8 mouse cellular contexts compared by ENCODE assay signal in genomic region chr6:12260325-12261076, GRCm38 (mm10).
DNase-seq lines count a peak whose midpoint lies in the region; ATAC-seq and TF ChIP-seq lines count a peak whose summit lies in the region.

No protein-coding gene starts in this region.

- no peak for DNase-seq in lung, adult 2 months
- no peak for DNase-seq in lung, adult 18-20 months
- peak; percentile 80 for DNase-seq in embryo, embryonic 10.5 days (ENCODE audit: low spot score)
- peak; percentile 69 for DNase-seq in hindbrain, embryonic 11.5 days (ENCODE audit: low spot score)
- DNase-seq in layer of hippocampus, adult 9-10 months (ENCODE audit: low spot score): peak; percentile 52
- peak; percentile 73 for DNase-seq in mesoderm, embryonic 11.5 days (ENCODE audit: low read depth, low spot score)
- DNase-seq in testis, postnatal 10 days (ENCODE audit: low spot score): peak; percentile 55

- TF ChIP-seq POLR2A in lung, adult 2 months (IDR thresholded peaks at IDR 0.05; ENCODE audit: borderline replicate concordance, extremely low read depth, low read depth, low read length): no peak

- no peaks in the 10 kb centered on the region for H3K36me3 ChIP-seq in hindbrain, embryonic 11.5 days (ENCODE audit: control insufficient read depth, insufficient read depth, low read length)

- H3K4me2 ChIP-seq in hindbrain, embryonic 11.5 days (replicated peaks; ENCODE audit: low read depth, low read length): no peak overlapping the region

- no peak overlapping the region for H3K4me3 ChIP-seq in lung, adult 2 months (replicated peaks; ENCODE audit: extremely low read depth, low read depth, low read length)
- H3K4me3 ChIP-seq in hindbrain, embryonic 11.5 days (ENCODE audit: low read depth, low read length): no peak overlapping the region

- no peaks in the 10 kb centered on the region for H3K27me3 ChIP-seq in hindbrain, embryonic 11.5 days (ENCODE audit: control insufficient read depth, insufficient read depth, low read length)

- peak overlapping the region; percentile 25; the same call in 1 of the 2 replicates for H3K9ac ChIP-seq in hindbrain, embryonic 11.5 days (ENCODE audit: low read depth, low read length)

- 40% methylated on average over 9 of the region's 9 CpGs for WGBS in lung, adult 2 months
- 34% methylated on average over 9 of the region's 9 CpGs for WGBS in hindbrain, embryonic 11.5 days

- TF ChIP-seq CTCF in lung, adult 2 months (IDR thresholded peaks at IDR 0.05; ENCODE audit: insufficient read depth, low read length): 0 out of 2 replicates have a peak, but pooled peaks have one; percentile 16

- no peaks in the 10 kb centered on the region for H3K4me1 ChIP-seq in lung, adult 2 months (ENCODE audit: control insufficient read depth, insufficient read depth, low read length)
- peaks cover 6% of the 10 kb centered on the region for H3K4me1 ChIP-seq in hindbrain, embryonic 11.5 days (replicated peaks; ENCODE audit: control insufficient read depth, insufficient read depth, low read length)

- H3K9me3 ChIP-seq in hindbrain, embryonic 11.5 days (ENCODE audit: control insufficient read depth, low read length): no peaks in the 10 kb centered on the region

- no peak overlapping the region for H3K27ac ChIP-seq in hindbrain, embryonic 11.5 days (ENCODE audit: low read depth, low read length)

- ATAC-seq in activated CD4-positive, CD25-positive, alpha-beta regulatory T cell, adult 4 months: peak; percentile 88
- ATAC-seq in hindbrain, embryonic 11.5 days (ENCODE audit: low FRiP score): peak; percentile 81

Comparison
In these comparisons a context has a peak if more than half of its experiments do, and no peak if none do; other contexts are left out.
1. DNase-seq: peak in embryo, embryonic 10.5 days (single experiment), hindbrain, embryonic 11.5 days (single experiment), layer of hippocampus, adult 9-10 months (single experiment), mesoderm, embryonic 11.5 days (single experiment) and testis, postnatal 10 days (single experiment); none in lung, adult 2 months (single experiment) and lung, adult 18-20 months (0 of 2).